Mouse (Mus musculus) thymus, postnatal 14 days (tissue): ENCODE data around the gene Krt2.

Source experiments
- DNase-seq: peaks from one replicate; pipeline ENCODE4 v3.0.0; 2021

Gene Krt2

DNA sequence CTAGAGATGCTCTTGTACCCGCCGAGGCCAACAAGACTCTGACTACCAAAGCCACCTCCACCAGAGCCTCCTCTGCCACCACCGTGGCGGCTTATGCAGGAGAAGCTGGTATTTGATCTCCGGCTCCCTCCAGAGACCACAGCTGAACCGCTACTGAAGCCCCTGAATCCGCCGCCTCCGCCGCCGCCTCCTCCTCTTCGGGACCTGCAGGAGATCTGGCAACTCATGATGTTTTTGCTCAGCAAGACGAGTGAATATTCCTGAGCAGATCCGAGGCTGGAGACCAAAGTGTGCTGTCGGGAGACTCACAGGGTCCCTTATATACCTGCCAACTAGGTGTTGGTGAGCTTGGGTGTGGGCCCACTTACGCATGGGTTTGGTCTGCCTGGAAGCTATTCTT is at the start of gene Krt2:
TSS of gene Krt2 (minus strand) at position 295 of the 400 bp plus-strand sequence.
- DNase-seq: no peak

GRCm38 (mm10) chr15:101866754-101867153 is 48.8 kb upstream of the Krt2 start:
- DNase-seq: no peak

- no peak for DNase-seq
These were observed 42.6 kb upstream of the Krt2 start for GRCm38 (mm10) chr15:101860421-101861130.

DNA sequence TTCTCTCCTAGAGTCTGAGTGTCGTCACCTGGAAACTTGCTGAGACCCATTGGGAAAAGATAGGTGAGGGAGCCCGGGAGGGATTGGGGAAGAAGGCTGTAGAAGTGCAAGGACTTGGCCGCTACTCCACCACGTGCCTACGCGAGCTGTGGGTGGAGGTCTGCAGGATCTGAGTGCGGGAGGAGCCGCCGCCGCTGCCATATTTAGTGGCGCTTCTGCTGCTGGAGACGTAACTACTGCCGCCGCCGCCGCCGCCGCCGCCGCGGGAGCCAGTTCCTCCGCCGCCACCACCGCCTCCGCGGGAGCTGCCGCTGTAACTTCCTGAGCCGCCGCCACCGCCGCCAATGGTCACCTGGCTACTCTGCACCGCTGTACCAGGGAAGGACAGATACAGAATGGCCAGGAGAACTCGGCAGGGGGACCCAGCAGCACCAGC is 41.8 kb upstream of the Krt2 start:
- DNase-seq: peak; percentile 29

- DNase-seq: no peak
These were observed 40.9 kb upstream of the Krt2 start for GRCm38 (mm10) chr15:101858673-101859425.

DNA sequence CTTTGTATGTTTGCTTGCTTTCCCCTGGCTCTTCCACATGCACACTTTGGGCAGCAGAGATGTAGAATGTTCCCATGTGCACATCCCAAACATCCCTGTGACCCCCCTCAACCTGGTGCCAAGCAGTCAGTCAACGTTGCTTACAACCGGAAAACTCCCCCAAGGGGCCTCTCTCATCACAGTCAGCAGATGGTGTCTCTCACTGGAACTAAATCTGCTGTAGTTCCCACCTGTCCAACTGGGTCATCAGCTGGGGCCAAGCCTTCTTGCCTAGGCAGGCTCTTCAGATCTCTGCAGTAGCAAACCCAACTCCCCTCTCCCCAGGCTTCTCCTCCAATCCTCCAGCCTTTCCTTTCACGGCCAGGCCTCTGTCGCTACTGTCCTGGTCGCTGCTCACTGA is 38.7 kb upstream of the Krt2 start:
- no peak for DNase-seq

GRCm38 (mm10) chr15:101855732-101856131 is 37.8 kb upstream of the Krt2 start:
- no peak for DNase-seq

- DNase-seq: no peak
These were observed 36.3 kb upstream of the Krt2 start for GRCm38 (mm10) chr15:101854294-101854693.

DNA sequence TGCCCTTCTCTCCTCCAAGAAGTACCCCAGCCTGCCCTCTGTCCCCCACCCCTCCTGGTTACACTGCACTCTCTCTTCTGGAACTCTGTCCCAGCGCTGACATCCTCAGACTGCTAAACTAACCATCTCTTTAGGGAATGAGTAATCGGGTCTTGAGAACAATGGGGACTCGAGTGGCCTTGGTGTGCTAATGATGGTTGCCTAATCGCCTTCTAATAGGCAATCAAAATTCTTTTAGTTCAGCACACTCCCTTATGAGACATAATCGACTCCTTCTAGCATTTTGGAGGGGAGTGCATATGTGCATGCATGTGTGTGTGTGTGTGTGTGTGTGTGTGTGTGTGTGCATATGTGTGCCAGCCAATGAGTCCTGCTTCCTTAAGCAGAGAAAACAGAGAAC is 34.6 kb upstream of the Krt2 start:
- DNase-seq: no peak

GRCm38 (mm10) chr15:101850694-101851093 is 32.7 kb upstream of the Krt2 start, which contains the start of gene Krt1:
Krt1 (minus strand) TSS chr15:101850794.
- DNase-seq: no peak

DNA sequence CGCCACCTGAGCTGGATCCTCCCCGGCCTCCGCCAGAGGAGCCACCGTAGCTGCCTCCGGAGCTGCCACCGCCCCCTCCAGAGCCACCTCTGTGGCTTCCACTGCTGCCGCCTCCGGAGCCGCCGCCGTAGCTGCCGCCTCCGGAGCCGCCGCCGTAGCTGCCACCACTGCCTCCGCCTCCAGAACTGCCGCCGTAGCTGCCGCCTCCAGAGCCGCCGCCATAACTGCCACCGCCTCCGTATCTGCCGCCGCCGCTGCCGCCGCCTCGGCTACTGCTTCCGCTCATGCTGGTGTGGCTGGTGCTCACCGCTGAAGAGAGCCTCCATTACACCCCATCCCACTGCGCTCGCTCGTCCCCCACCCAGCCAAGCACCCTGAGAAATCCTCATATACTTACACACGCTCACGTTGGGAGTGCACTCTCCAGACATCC is 28.0 kb upstream of the Krt2 start:
- DNase-seq: peak; percentile 54

DNA sequence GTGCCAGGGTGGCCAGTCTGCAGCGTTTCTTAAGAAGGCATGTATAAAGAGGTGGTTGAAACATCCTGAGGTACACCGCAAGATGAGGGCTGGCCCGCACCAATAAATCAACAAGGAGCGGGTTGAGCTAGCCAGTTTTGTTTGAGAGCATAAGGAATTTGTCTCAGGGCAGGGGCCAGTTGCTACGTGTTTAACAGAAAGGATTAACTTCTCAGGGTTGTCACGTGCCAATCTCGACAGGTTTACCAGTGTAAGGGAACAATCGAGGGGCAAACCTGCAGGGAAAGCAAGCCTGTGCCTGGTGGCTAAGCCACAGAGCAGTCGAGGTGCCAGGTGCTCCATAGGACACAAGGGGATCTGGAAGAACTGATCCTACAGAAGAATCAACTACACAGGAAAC is 25.2 kb upstream of the Krt2 start:
- no peak for DNase-seq

GRCm38 (mm10) chr15:101834784-101835328 is 16.9 kb upstream of the Krt2 start:
- no peak for DNase-seq

DNA sequence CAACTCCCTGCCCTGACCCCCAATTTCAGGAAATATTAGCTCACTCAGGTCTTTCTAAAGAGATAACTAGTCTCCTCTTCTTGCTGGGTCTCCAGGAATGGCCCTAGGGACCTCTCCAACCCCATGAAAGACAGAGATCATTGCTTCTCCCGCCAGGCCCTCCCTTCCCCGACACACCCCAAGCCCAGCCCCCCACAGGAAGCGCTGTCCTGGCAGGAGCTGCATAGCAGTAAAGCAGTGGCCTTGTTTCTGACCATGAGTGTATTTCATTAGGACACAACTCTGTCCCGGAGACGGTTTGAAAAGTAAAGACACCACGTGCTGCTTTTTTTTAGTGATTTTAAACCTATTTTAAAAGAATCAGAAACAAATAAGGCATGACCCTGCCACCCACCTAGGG is 15.2 kb upstream of the Krt2 start:
- DNase-seq: no peak

DNA sequence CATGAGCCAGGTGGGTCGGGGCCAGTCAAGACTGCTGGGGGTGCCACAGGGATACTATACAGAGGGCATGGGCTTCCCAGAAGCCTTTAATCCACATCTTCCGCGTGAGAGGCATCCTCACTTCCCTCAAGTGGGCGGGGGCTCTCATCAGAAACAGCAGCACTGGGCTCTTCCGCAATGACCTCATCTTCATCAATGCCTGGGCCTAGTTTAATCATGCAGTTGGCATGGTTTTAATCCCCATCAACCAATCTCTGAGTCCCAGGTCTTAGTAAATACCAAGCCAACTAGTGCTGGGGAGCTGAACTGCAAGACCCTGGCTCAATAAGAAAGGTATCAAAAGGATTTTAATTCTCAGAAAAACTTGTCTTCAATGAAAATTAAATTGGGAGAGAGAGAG is 11.5 kb upstream of the Krt2 start:
- DNase-seq: no peak

- no peak for DNase-seq
These were observed 3.8 kb upstream of the Krt2 start for GRCm38 (mm10) chr15:101821786-101822185.

- no peak for DNase-seq
These were observed 14.7 kb downstream of the Krt2 start for GRCm38 (mm10) chr15:101803052-101803822.

GRCm38 (mm10) chr15:101802296-101802835 is 15.6 kb downstream of the Krt2 start, which contains the start of gene Krt73:
Krt73 (minus strand) TSS chr15:101802346.
- no peak for DNase-seq

DNA sequence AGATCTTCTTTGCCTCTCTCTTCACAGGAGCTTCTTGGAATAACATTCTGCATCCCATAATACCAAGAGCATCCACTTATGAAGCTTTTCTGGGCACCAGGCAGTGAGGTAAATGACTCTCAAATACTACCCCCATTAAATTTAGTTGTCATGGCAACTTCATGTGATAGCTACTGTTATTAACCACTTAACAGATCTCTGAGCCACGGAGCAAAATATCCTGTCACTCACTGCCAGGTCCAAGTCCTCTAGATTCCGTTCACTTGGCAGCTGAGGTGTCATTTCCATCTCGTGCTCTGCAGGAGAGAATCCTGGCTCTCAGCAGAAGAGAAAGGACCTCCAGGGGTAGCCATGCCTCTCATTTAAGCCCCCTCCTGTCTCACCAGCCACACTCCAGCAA is 27.1 kb downstream of the Krt2 start:
- DNase-seq: no peak

- DNase-seq: no peak
These were observed 31.6 kb downstream of the Krt2 start, which contains the start of gene Krt72 for GRCm38 (mm10) chr15:101786360-101786759. Krt72 (minus strand) TSS chr15:101786460.

DNA sequence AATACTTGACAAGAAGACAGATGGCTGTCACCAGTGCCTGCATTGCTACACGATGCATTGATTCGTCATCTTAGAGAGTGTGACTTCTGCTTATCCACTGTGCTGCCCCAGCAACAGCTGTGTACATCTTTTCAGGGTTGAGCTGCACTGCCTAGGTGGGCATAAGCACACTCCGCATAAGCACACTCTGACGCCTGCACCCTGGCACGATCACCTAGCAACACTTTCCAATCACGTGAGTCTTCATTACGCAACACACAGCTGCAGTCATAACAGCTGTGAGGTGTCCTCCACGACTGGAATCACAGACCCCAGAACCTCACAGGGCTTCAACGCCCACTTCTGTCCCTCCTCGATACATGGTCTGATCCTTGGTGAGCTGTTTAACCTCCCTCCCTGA is 44.5 kb downstream of the Krt2 start:
- no peak for DNase-seq

- DNase-seq: peak; percentile 75
These were observed 45.3 kb downstream of the Krt2 start for GRCm38 (mm10) chr15:101772711-101773081.
